Mouse (Mus musculus): ENCODE measurements at regions not wholly inside any gene's neighbourhood (a gene's known extent, or its start where the extent isn't known, plus 50 kb on each side); places are given as distances from the start of the nearest gene placed in this dataset.

- Histone ChIP-seq H3K4me2 (replicated peaks) (no peak overlapping the region), H3K27ac (no peak overlapping the region), H3K4me3 (no peak overlapping the region), H3K36me3 (no peaks in the 10 kb centered on the region), H3K9ac (no peak overlapping the region), H3K27me3 (replicated peaks) (no peaks in the 10 kb centered on the region), H3K4me1 (no peaks in the 10 kb centered on the region), H3K9me3 (no peaks in the 10 kb centered on the region)
- no peak for ATAC-seq (ENCODE audit: low FRiP score, low read depth)
- 35% methylated on average over 3 of the region's 3 CpGs for WGBS
Measured at GRCm38 (mm10) chr8:74820716-74821115, 52.3 kb upstream of the Isx start.

- Histone ChIP-seq H3K36me3 (no peaks in the 10 kb centered on the region), H3K9me3 (no peaks in the 10 kb centered on the region), H3K4me2 (replicated peaks) (no peak overlapping the region), H3K4me3 (no peak overlapping the region), H3K27me3 (replicated peaks) (no peaks in the 10 kb centered on the region), H3K9ac (no peak overlapping the region), H3K4me1 (no peaks in the 10 kb centered on the region), H3K27ac (no peak overlapping the region)
- ATAC-seq (ENCODE audit: low FRiP score, low read depth), result no peak
Measured at GRCm38 (mm10) chr8:74822288-74822687, 50.7 kb upstream of the Isx start.
